Mouse (Mus musculus): ENCODE data around the gene Pnrc2.

Gene Pnrc2

DNA sequence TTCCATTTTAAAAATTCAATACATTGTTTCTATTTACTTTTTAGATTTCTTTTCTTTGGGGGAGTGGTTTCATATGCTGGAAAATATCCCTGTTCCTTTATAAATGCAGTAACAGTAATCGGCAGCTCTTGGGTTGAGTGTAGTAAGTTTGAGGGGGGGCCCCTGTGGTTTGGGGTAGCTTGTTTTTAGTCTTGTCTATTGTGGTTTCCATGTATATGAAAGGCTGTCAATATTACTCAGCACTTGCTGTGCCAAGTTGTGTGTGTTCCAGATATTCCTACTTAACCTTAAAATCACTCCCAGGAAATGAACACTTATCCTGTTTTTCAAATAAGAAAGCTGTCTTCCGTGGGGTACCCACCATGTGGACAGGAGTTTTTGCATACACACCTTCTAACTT, 4.7 kb downstream of the Pnrc2 start:
- DNase-seq: no peak

DNA sequence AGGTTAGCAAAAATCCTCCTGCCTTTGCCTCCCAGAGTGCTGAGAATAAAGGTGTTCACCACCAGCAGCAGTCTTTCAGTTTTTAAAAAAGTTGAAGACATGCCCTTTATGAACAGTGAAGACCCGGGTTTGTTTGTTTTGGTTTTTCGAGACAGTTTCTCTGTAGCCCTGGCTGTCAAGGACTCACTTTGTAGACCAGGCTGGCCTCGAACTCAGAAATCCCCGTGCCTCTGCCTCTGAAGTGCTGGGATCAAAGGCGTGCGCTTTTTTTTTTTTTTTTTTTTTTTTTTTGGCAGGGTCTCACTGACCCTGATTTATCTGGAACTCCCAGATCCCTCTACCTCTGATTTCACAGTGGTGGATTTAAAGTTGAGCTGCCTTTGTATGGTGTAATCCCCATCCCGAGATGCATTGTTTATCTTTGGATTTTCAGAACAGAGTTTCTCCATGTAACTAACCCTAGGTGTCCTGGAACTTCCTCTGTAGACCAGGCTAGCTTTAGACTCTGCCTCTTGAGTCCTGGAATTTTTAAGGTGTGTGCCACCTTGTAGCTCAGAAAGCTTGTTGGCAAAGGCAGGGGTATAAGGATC, 16.0 kb downstream of the Pnrc2 start:
- DNase-seq: no peak

- DNase-seq: peak; percentile 60 to 77
Measured at GRCm38 (mm10) chr4:135856223-135857091, 17.2 kb downstream of the Pnrc2 start.

DNA sequence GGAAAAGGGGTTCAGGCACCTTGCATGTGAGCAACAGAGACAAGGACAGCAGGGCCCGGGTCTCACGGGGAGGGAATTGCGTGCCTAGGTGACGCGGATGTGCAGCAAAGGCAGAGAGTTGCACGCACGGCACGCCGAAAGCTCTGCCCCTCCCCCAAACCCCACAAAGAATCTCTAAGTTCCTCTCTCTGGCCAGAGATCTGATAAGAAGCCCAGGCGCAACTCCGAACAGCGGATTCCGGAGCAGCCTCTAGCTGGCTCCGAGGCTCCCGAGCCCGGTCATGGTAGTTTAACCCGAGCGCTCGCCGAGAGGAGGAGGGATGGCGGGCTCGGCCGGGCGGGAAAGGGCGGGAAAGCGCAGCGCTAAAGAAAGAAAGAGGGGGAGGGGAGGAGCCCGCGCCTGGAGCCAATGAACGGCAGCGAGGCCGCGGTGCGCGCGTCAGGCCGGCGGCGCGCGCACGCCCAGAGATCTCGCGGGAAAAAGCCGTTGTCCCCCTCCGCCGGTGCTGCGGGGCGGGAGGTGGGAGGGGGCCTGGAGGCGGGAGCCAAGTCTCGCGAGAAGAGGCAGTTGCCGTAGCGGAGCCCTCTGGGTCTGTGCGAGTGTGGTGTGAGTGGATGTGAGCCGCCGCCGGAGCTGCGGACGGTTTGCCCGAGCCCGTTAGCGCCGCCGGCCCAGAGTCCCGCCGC, 18.0 kb downstream of the Pnrc2 start, which contains the start of gene Srsf10:
Srsf10 (plus strand) TSS at position 212 of the 687 bp plus-strand sequence.
- peak; percentile 97 to 98 for DNase-seq

DNA sequence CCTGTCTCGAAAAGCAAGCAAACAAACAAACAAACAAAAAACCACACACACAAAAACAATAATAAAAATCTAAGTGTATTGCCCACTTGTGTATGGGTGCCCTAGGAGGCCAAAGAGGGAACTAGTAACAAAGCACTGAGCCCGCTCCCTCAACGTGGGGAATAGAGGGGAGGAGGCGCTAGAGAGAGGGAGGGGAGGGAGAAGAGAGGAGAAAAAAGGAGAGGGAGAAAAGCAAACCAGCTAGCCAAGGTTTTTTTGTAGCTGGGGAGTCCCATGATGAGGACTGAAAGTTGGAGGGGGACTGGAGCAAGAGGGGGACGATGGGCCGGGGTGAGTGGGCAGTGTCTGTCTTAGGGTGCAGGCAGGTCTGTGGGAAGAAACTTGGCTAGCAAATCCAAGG, 18.6 kb downstream of the Pnrc2 start:
- no peak for DNase-seq

- no peak for DNase-seq
Measured at GRCm38 (mm10) chr4:135854630-135855029, 19.0 kb downstream of the Pnrc2 start.

DNA sequence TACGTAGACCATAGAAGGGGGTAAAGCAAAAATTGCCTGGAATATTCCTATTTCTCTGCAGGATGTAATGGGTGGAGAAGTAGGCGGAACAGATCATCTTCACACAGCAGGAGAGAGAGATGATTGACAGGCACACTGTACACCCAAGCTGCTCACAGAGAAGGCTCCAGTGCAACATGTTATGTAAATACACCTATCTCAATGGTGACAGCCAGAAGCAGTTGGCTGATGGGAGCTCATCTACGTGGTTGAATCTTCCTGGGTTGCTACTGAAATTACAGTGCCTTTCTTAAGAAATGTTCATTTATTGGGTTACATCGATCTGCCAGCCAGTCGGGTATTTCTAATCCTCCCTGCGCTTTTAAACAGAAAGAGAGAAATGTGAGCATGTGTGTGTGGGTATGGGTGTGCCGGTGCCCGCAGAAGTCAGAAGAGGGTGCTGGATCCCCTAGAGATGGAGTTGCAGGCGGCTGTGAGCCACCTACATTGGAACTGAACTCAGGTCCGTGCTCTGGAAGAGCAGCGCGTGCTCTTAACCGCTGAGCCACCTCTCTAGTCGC, 19.6 kb downstream of the Pnrc2 start:
- no peak for DNase-seq

- DNase-seq: no peak
Measured at GRCm38 (mm10) chr4:135851942-135852341, 21.7 kb downstream of the Pnrc2 start.

- DNase-seq: no peak
Measured at GRCm38 (mm10) chr4:135850411-135851095, 23.1 kb downstream of the Pnrc2 start.

- peak in 1 of 2 experiments; percentile 55 for DNase-seq
Measured at GRCm38 (mm10) chr4:135847581-135847980, 26.1 kb downstream of the Pnrc2 start.

DNA sequence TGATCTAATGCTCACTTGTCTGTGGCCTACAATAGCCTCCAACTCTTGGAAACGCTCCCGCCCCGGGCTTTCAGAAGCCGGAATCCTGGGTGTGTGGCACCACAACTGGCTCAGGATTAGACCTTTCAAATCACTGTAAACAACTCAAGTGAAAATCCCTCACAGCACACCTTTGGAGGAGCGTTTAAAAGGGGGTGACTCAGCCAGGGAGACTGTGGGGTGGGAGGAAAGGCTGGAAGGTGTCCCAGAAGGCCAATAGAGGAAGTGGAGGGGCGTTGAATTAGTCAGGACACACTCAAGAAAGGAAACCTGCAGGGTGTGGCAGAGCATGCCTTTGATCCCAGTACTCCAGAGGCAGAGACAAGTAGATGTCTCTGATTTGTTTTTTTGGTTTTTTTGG, 29.2 kb downstream of the Pnrc2 start:
- DNase-seq: no peak

GRCm38 (mm10) chr4:135839293-135840011, 34.2 kb downstream of the Pnrc2 start:
- DNase-seq: no peak

- DNase-seq: no peak
Measured at GRCm38 (mm10) chr4:135838925-135839292, 34.7 kb downstream of the Pnrc2 start.

DNA sequence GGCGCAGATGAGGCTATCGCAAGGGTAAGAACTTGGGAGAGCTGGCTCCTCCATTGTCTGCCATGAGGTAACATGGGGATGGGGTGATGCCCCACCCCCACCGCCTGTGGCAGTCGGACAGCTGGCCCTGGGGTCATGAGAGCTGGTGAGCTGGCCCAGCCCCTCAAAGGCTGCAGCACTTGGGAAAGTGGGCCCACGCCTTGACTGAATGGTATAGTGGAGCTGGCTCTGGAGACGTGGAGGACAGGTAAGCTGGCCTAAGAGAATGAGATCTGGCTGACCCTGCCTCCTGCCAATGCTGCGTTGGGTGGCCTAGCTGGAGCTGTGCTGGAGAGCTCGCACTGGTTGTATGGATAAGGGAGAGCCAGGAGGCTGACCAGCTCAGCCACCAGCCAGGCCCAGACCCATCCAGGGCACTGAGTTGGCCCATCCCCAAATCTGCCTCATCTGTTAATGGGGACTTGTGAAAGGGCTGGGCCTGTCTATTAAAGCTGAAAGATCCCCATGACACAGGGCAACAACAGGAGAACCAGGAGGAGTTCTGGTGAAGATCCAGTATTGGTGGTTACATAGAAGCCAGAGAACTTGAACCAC, 39.4 kb downstream of the Pnrc2 start:
- no peak for DNase-seq

DNA sequence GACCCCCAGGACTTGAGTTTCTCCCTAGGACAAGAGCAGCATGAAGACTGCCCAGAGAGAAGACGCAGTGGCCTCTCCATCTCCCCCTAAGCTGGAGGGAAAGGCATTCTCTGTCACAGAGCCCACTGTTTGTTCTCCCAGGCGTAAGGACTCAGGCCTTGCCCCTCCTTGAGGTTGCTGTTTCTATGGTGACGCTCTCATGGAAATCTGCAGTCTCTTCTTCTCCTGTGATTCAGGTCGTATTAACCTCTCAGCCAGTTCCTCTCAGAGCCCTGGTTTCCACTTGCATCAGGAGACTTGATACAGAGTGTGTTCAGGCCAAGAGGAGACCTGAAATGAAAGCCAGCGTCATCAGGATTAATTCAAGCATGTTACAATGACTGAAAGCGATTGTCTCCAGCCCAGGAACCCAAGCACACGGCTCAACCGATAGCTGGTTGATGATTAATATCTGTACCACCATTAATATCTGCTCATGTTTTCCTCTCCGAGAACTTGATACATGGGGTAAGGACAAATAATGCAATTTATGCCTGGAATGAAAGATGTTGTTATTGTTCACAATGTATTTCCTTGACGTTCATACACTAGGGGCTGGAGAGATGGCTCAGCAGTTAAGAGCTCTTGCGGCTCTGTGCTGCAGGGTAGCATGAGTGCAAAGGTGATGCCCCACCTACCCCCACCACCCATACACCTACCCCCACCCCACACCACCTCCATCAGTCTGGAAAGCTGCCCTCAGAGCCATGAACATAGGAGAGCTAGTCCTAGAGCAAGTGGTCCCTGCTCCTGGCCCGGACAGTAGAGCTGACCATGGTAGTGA, 40.1 kb downstream of the Pnrc2 start:
- no peak for DNase-seq

DNA sequence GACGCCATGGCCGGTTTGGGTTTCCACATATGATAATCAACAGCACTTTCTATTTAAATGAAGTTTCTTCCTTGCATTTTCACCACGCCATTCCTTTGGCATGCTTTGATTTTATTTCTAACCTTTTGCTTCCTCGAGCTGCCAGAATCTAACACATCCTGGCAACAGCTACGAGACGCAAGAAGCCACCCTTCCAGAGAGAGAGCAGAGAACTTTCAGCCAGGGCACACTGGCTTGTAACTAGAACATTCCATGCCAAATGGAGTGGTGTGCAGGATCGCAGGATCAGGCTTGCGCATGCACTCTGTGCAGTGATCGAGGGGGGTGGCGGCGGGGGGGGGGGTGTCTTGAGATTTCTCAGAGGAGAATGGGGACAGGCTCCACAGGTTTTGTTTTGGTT, 41.6 kb downstream of the Pnrc2 start:
- DNase-seq: peak; percentile 60 to 67

- DNase-seq: peak; percentile 91 to 92
Measured at GRCm38 (mm10) chr4:135828491-135828890, 45.2 kb downstream of the Pnrc2 start.

- no peak for DNase-seq
Measured at GRCm38 (mm10) chr4:135824254-135824653, 49.4 kb downstream of the Pnrc2 start.

- DNase-seq: peak in 1 of 2 experiments; percentile 77
Measured at GRCm38 (mm10) chr4:135823298-135823697, 50.4 kb downstream of the Pnrc2 start.

- DNase-seq: no peak
Measured at GRCm38 (mm10) chr4:135821772-135822171, 51.9 kb downstream of the Pnrc2 start.

Measured in kidney, postnatal 36 days (tissue).